Mouse (Mus musculus) CD8-positive naive resting alpha-beta T cell, adult 2 months (primary cell): ENCODE measurements around the gene Pole3.

Experiments used
- DNase-seq, 2 experiments: peaks; one replicate each; pipeline ENCODE4 v3.0.0; 2022; ENCODE audit warnings: low read depth in 2 of 2, low spot score in 2 of 2

The Pole3 gene

GRCm38 (mm10) chr4:62524651-62525488, at the start of gene Pole3, which contains the start of gene 4933430I17Rik:
Gene Pole3, minus strand, starts transcription at chr4:62525068.
Gene 4933430I17Rik, plus strand, starts transcription at chr4:62525369.
- DNase-seq: peak; percentile 93 to 94

GRCm38 (mm10) chr4:62570029-62570428, 45.2 kb upstream of the Pole3 start:
- DNase-seq: no peak

GRCm38 (mm10) chr4:62569603-62570002, 44.7 kb upstream of the Pole3 start:
- no peak for DNase-seq

GRCm38 (mm10) chr4:62568359-62568758, 43.5 kb upstream of the Pole3 start:
- DNase-seq: no peak

GRCm38 (mm10) chr4:62567696-62568095, 42.8 kb upstream of the Pole3 start:
- DNase-seq: no peak

- no peak for DNase-seq
Observed at GRCm38 (mm10) chr4:62566530-62566929, 41.7 kb upstream of the Pole3 start.

- peak; percentile 13 to 42 for DNase-seq
Observed at GRCm38 (mm10) chr4:62562006-62562405, 37.1 kb upstream of the Pole3 start.

- no peak for DNase-seq
Observed at GRCm38 (mm10) chr4:62561630-62562001, 36.7 kb upstream of the Pole3 start.

GRCm38 (mm10) chr4:62560963-62561629, 36.2 kb upstream of the Pole3 start:
- DNase-seq: peak; percentile 70 to 86

- no peak for DNase-seq
Observed at GRCm38 (mm10) chr4:62559797-62560329, 35.0 kb upstream of the Pole3 start, which contains the start of gene Rgs3. Gene Rgs3, plus strand, starts transcription at chr4:62559847.

GRCm38 (mm10) chr4:62557436-62557835, 32.6 kb upstream of the Pole3 start:
- DNase-seq: no peak

- peak; percentile 38 to 54 for DNase-seq
Observed at GRCm38 (mm10) chr4:62551966-62552365, 27.1 kb upstream of the Pole3 start.

GRCm38 (mm10) chr4:62544801-62545200, 19.9 kb upstream of the Pole3 start:
- DNase-seq: no peak

GRCm38 (mm10) chr4:62543782-62544181, 18.9 kb upstream of the Pole3 start:
- DNase-seq: no peak

- DNase-seq: no peak
Observed at GRCm38 (mm10) chr4:62541802-62542201, 16.9 kb upstream of the Pole3 start.

GRCm38 (mm10) chr4:62533729-62534128, 8.9 kb upstream of the Pole3 start:
- no peak for DNase-seq

GRCm38 (mm10) chr4:62527655-62528054, 2.8 kb upstream of the Pole3 start:
- no peak for DNase-seq

GRCm38 (mm10) chr4:62526256-62526655, 1.4 kb upstream of the Pole3 start:
- no peak for DNase-seq

GRCm38 (mm10) chr4:62525489-62525811, 582 bp upstream of the Pole3 start:
- no peak for DNase-seq

GRCm38 (mm10) chr4:62520892-62521400, 3.9 kb downstream of the Pole3 start:
- no peak for DNase-seq

GRCm38 (mm10) chr4:62519849-62520233, 5.0 kb downstream of the Pole3 start, which contains the start of gene Alad:
Gene Alad, minus strand, starts transcription at chr4:62519918.
- peak; percentile 31 to 42 for DNase-seq
